Mouse (Mus musculus): ENCODE measurements around the gene Mtfr2. TPM values are rescaled to one million over a fixed set of nuclear protein-coding genes. Genes with fewer than 3 reads are reported as not detected.
A peak's percentile ranks its signal among the peaks of the same experiment; 100 is the strongest.

Mtfr2 gene
- total and polyA plus RNA-seq, 2 experiments from 2014 or later: 0.23 to 0.27 TPM

GRCm38 (mm10) chr10:20331262-20331661 lies 16.3 kb upstream of the Mtfr2 start:
- no peak overlapping the region for H3K27ac ChIP-seq (ENCODE audit: low read depth, low read length)
- ATAC-seq (ENCODE audit: low FRiP score) (no peak), DNase-seq (ENCODE audit: low spot score) (no peak)
- no peaks in the 10 kb centered on the region for H3K9me3 ChIP-seq (ENCODE audit: low read length)
- WGBS: 88% methylated on average over 2 of the region's 2 CpGs
- H3K27me3 ChIP-seq (ENCODE audit: insufficient read depth, low read length): no peaks in the 10 kb centered on the region
- no peak overlapping the region for H3K9ac ChIP-seq (replicated peaks; ENCODE audit: low read length, poor library complexity, severe bottlenecking)
- H3K36me3 ChIP-seq (ENCODE audit: insufficient read depth, low read length): peaks cover 27% of the 10 kb centered on the region; the same call in 1 of the 2 replicates
- H3K4me2 ChIP-seq (ENCODE audit: low read depth, low read length, poor library complexity, severe bottlenecking): no peak overlapping the region
- no peak overlapping the region for H3K4me3 ChIP-seq (ENCODE audit: low read depth, low read length)
- no peaks in the 10 kb centered on the region for H3K4me1 ChIP-seq (ENCODE audit: insufficient read depth, low read length)
- TF ChIP-seq CTCF (IDR thresholded peaks at IDR 0.05): no peak

GRCm38 (mm10) chr10:20337872-20338271 lies 9.7 kb upstream of the Mtfr2 start:
- H3K27me3 ChIP-seq (ENCODE audit: insufficient read depth, low read length): no peaks in the 10 kb centered on the region
- TF ChIP-seq CTCF (IDR thresholded peaks at IDR 0.05): no peak
- H3K4me1 ChIP-seq (ENCODE audit: insufficient read depth, low read length): no peaks in the 10 kb centered on the region
- DNase-seq (ENCODE audit: low spot score) (no peak), ATAC-seq (ENCODE audit: low FRiP score) (no peak)
- H3K9ac ChIP-seq (replicated peaks; ENCODE audit: low read length, poor library complexity, severe bottlenecking): no peak overlapping the region
- WGBS: 92% methylated on average over 7 of the region's 7 CpGs
- H3K36me3 ChIP-seq (ENCODE audit: insufficient read depth, low read length): peaks cover 34% of the 10 kb centered on the region
- H3K4me2 ChIP-seq (ENCODE audit: low read depth, low read length, poor library complexity, severe bottlenecking): no peak overlapping the region
- no peak overlapping the region for H3K4me3 ChIP-seq (ENCODE audit: low read depth, low read length)
- H3K9me3 ChIP-seq (ENCODE audit: low read length): no peaks in the 10 kb centered on the region
- H3K27ac ChIP-seq (ENCODE audit: low read depth, low read length): no peak overlapping the region

- peak; percentile 13 for DNase-seq (ENCODE audit: low spot score)
- H3K27me3 ChIP-seq (ENCODE audit: insufficient read depth, low read length): no peaks in the 10 kb centered on the region
- 83% methylated on average over 1 of the region's 1 CpGs for WGBS
Observed at GRCm38 (mm10) chr10:20345736-20346135, 1.8 kb upstream of the Mtfr2 start.

GRCm38 (mm10) chr10:20348894-20349293 lies 1.3 kb downstream of the Mtfr2 start:
- 100% methylated on average over 2 of the region's 2 CpGs for WGBS
- 0 out of 2 replicates have a peak, but pooled peaks cover 2% of the 10 kb centered on the region for H3K4me1 ChIP-seq (ENCODE audit: insufficient read depth, low read length)
- H3K27ac ChIP-seq (ENCODE audit: low read depth, low read length): no peak overlapping the region
- no peak for DNase-seq (ENCODE audit: low spot score)
- peaks cover 13% of the 10 kb centered on the region for H3K36me3 ChIP-seq (ENCODE audit: insufficient read depth, low read length)
- H3K27me3 ChIP-seq (ENCODE audit: insufficient read depth, low read length): no peaks in the 10 kb centered on the region
- H3K4me3 ChIP-seq (ENCODE audit: low read depth, low read length): no peak overlapping the region
- ATAC-seq (ENCODE audit: low FRiP score): no peak
- H3K9me3 ChIP-seq (ENCODE audit: low read length): no peaks in the 10 kb centered on the region
- H3K4me2 ChIP-seq (ENCODE audit: low read depth, low read length, poor library complexity, severe bottlenecking): no peak overlapping the region
- no peak overlapping the region for H3K9ac ChIP-seq (replicated peaks; ENCODE audit: low read length, poor library complexity, severe bottlenecking)
- no peak for TF ChIP-seq CTCF (IDR thresholded peaks at IDR 0.05)

More at GRCm38 (mm10) chr10:20345736-20346135, 1.8 kb upstream of the Mtfr2 start:
- Histone ChIP-seq H3K9me3 (ENCODE audit: low read length) (no peaks in the 10 kb centered on the region), H3K36me3 (ENCODE audit: insufficient read depth, low read length) (peaks cover 16% of the 10 kb centered on the region), H3K27ac (ENCODE audit: low read depth, low read length) (no peak overlapping the region), H3K4me2 (ENCODE audit: low read depth, low read length, poor library complexity, severe bottlenecking) (no peak overlapping the region), H3K4me3 (ENCODE audit: low read depth, low read length) (no peak overlapping the region), H3K9ac (replicated peaks; ENCODE audit: low read length, poor library complexity, severe bottlenecking) (no peak overlapping the region), H3K4me1 (ENCODE audit: insufficient read depth, low read length) (0 out of 2 replicates have a peak, but pooled peaks cover 2% of the 10 kb centered on the region)
- no peak for ATAC-seq (ENCODE audit: low FRiP score)
- no peak for TF ChIP-seq CTCF (IDR thresholded peaks at IDR 0.05)

GRCm38 (mm10) chr10:20361542-20362449 lies 14.2 kb downstream of the Mtfr2 start:
- Histone ChIP-seq H3K4me3 (ENCODE audit: low read depth, low read length) (no peak overlapping the region), H3K27me3 (ENCODE audit: insufficient read depth, low read length) (no peaks in the 10 kb centered on the region), H3K9me3 (ENCODE audit: low read length) (no peaks in the 10 kb centered on the region), H3K4me1 (ENCODE audit: insufficient read depth, low read length) (no peaks in the 10 kb centered on the region), H3K27ac (ENCODE audit: low read depth, low read length) (no peak overlapping the region), H3K36me3 (ENCODE audit: insufficient read depth, low read length) (no peaks in the 10 kb centered on the region), H3K9ac (replicated peaks; ENCODE audit: low read length, poor library complexity, severe bottlenecking) (no peak overlapping the region), H3K4me2 (ENCODE audit: low read depth, low read length, poor library complexity, severe bottlenecking) (no peak overlapping the region)
- ATAC-seq (ENCODE audit: low FRiP score) (peak; percentile 67; the same call in 1 of the 2 replicates), DNase-seq (ENCODE audit: low spot score) (peak; percentile 82)
- WGBS: 65% methylated on average over 10 of the region's 10 CpGs
- peak; percentile 97 for TF ChIP-seq CTCF (IDR thresholded peaks at IDR 0.05)

All from midbrain, postnatal 0 days (tissue).